Mouse (Mus musculus): ENCODE measurements around the gene Zfyve28. TPM values are rescaled to one million over a fixed set of nuclear protein-coding genes. Genes with fewer than 3 reads are reported as not detected.

Zfyve28 gene
- polyA plus RNA-seq, 1 experiment from 2014 or later = 0.21 TPM

DNA sequence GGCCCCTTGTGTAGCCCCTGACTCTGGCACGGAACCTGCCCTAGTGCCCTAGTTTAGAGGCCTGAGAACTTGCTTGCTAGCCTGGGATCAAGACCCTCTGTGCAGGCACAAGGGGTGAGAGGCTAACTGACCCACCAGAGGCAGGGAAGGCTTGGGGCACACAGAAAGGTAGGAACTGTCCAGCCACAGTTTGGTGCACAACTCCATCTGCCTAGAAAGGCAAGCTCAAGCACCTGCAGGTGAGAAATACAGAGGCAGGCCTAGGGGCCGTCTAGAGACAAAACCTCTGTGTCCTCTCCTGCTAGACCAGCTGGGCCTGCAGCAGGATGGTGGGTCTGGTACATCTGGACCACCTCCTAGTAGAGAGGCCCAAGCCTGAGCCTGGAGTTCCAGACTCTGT, 114.2 kb downstream of the Zfyve28 start:
- Histone ChIP-seq H3K9ac (no peak overlapping the region), H3K4me3 (ENCODE audit: low read depth, low read length) (no peak overlapping the region), H3K9me3 (ENCODE audit: low read depth, low read length) (no peaks in the 10 kb centered on the region), H3K4me2 (no peak overlapping the region), H3K4me1 (ENCODE audit: insufficient read depth) (0 out of 2 replicates have a peak, but pooled peaks cover 5% of the 10 kb centered on the region), H3K27ac (ENCODE audit: low read depth) (no peak overlapping the region), H3K27me3 (ENCODE audit: insufficient read depth, low read length) (no peaks in the 10 kb centered on the region), H3K36me3 (ENCODE audit: insufficient read depth) (peaks cover 56% of the 10 kb centered on the region)
- 78% methylated on average over 2 of the region's 2 CpGs for WGBS
- no peak for DNase-seq
- no peak for TF ChIP-seq CTCF (IDR thresholded peaks at IDR 0.05; ENCODE audit: low read depth)
- ATAC-seq (ENCODE audit: insufficient read depth) = no peak

DNA sequence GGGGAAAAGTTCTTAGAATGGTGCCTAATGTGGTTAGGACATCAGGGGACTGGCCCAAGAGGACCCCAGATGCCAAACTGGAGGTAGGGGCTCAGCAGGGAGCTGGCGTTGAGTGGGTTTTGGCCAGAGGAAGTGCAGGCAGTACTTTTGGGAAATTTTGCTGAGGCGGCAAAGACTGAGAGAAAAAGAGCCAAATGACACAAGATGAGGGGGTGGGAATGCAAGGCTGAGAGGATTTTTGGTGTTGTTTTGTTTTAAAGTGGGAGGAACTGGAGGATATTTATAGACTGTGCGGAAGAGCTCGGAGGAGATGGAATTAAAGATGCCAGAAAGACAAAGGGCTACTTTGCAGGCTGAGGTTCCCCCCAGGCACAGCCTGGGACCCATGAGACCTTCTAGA, 117.5 kb downstream of the Zfyve28 start:
- H3K9ac ChIP-seq = no peak overlapping the region
- ATAC-seq (ENCODE audit: insufficient read depth) (no peak), DNase-seq (peak; percentile 50)

DNA sequence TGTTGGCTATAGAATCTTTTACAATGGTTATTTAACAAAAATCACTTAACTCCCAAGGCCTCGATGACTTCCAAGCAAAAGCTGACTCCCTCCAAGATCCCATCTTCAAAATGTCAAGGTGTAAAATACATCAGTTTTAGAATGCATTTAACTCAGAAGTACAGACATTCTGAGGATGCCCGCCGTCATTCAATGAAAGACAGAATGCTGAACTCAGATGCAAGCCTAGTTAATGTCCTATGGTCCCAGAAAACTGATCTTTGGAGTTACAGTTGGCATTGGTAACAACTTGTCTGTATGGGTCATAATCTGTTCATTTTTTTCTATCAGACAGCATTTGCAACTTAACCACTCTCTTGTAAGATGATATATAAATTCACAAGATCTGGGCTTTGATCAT, 118.3 kb downstream of the Zfyve28 start:
- peak overlapping the region; percentile 73 for H3K4me2 ChIP-seq
- peaks cover 12% of the 10 kb centered on the region; the same call in 1 of the 2 replicates for H3K4me1 ChIP-seq (ENCODE audit: insufficient read depth)
- no peaks in the 10 kb centered on the region for H3K9me3 ChIP-seq (ENCODE audit: low read depth, low read length)
- whole genome bisulfite sequencing = 84% methylated on average over 3 of the region's 3 CpGs
- DNase-seq = no peak
- TF ChIP-seq CTCF (IDR thresholded peaks at IDR 0.05; ENCODE audit: low read depth) = no peak
- peak overlapping the region; percentile 44 for H3K9ac ChIP-seq
- H3K4me3 ChIP-seq (ENCODE audit: low read depth, low read length) = peak overlapping the region; percentile 81
- ATAC-seq (ENCODE audit: insufficient read depth) = no peak
- no peaks in the 10 kb centered on the region for H3K27me3 ChIP-seq (ENCODE audit: insufficient read depth, low read length)
- H3K27ac ChIP-seq (ENCODE audit: low read depth) = peak overlapping the region; percentile 90
- peaks cover 23% of the 10 kb centered on the region for H3K36me3 ChIP-seq (ENCODE audit: insufficient read depth)

More for the DNA sequence above, 117.5 kb downstream of the Zfyve28 start:
- no peaks in the 10 kb centered on the region for H3K9me3 ChIP-seq (ENCODE audit: low read depth, low read length)
- H3K4me3 ChIP-seq (ENCODE audit: low read depth, low read length) = no peak overlapping the region
- peaks cover 30% of the 10 kb centered on the region for H3K36me3 ChIP-seq (ENCODE audit: insufficient read depth)
- H3K4me2 ChIP-seq = no peak overlapping the region
- H3K27ac ChIP-seq (ENCODE audit: low read depth) = peak overlapping the region; percentile 70; the same call in 1 of the 2 replicates
- peaks cover 12% of the 10 kb centered on the region; the same call in 1 of the 2 replicates for H3K4me1 ChIP-seq (ENCODE audit: insufficient read depth)
- no peaks in the 10 kb centered on the region for H3K27me3 ChIP-seq (ENCODE audit: insufficient read depth, low read length)
- WGBS = 65% methylated on average over 4 of the region's 4 CpGs
- TF ChIP-seq CTCF (IDR thresholded peaks at IDR 0.05; ENCODE audit: low read depth) = no peak

GRCm38 (mm10) chr5:34168950-34169891, 119.0 kb downstream of the Zfyve28 start, which contains the start of the genes Poln and Haus3:
Gene Poln (minus strand): TSS chr5:34169448.
Gene Haus3 (minus strand): TSS chr5:34169527.
- H3K4me2 ChIP-seq = peak within 1 kb of the TSS; percentile 73
- H3K4me1 ChIP-seq (ENCODE audit: insufficient read depth) = peaks cover 12% of the 10 kb centered on the region; the same call in 1 of the 2 replicates
- TF ChIP-seq CTCF (IDR thresholded peaks at IDR 0.05; ENCODE audit: low read depth) = peak; percentile 50
- peak within 1 kb of the TSS; percentile 94 for H3K9ac ChIP-seq
- H3K27me3 ChIP-seq (ENCODE audit: insufficient read depth, low read length) = no peaks in the 10 kb centered on the region
- peak within 1 kb of the TSS; percentile 90 for H3K27ac ChIP-seq (ENCODE audit: low read depth)
- peak; percentile 99 for ATAC-seq (ENCODE audit: insufficient read depth)
- H3K9me3 ChIP-seq (ENCODE audit: low read depth, low read length) = no peaks in the 10 kb centered on the region
- H3K36me3 ChIP-seq (ENCODE audit: insufficient read depth) = peaks cover 23% of the 10 kb centered on the region
- peak within 1 kb of the TSS; percentile 81 for H3K4me3 ChIP-seq (ENCODE audit: low read depth, low read length)
- WGBS = under 1% methylated on average over 56 of the region's 57 CpGs
- peak; percentile 99 for DNase-seq

- Histone ChIP-seq H3K4me3 (ENCODE audit: low read depth, low read length) (peak overlapping the region; percentile 81), H3K4me2 (peak overlapping the region; percentile 53), H3K9ac (peak overlapping the region; percentile 26; the same call in 1 of the 2 replicates), H3K27me3 (ENCODE audit: insufficient read depth, low read length) (no peaks in the 10 kb centered on the region), H3K4me1 (ENCODE audit: insufficient read depth) (peaks cover 12% of the 10 kb centered on the region; the same call in 1 of the 2 replicates), H3K27ac (ENCODE audit: low read depth) (no peak overlapping the region), H3K9me3 (ENCODE audit: low read depth, low read length) (no peaks in the 10 kb centered on the region), H3K36me3 (ENCODE audit: insufficient read depth) (peaks cover 15% of the 10 kb centered on the region)
- TF ChIP-seq CTCF (IDR thresholded peaks at IDR 0.05; ENCODE audit: low read depth) = no peak
- ATAC-seq (ENCODE audit: insufficient read depth) = no peak
- 83% methylated on average over 4 of the region's 4 CpGs for WGBS
- DNase-seq = no peak
Measured at GRCm38 (mm10) chr5:34167857-34168256, 120.4 kb downstream of the Zfyve28 start.

GRCm38 (mm10) chr5:34165793-34166192, 122.5 kb downstream of the Zfyve28 start:
- no peak for ATAC-seq (ENCODE audit: insufficient read depth)
- Histone ChIP-seq H3K4me3 (ENCODE audit: low read depth, low read length) (no peak overlapping the region), H3K4me2 (peak overlapping the region; percentile 19), H3K9me3 (ENCODE audit: low read depth, low read length) (no peaks in the 10 kb centered on the region), H3K9ac (no peak overlapping the region), H3K27ac (ENCODE audit: low read depth) (no peak overlapping the region), H3K4me1 (ENCODE audit: insufficient read depth) (peaks cover 12% of the 10 kb centered on the region; the same call in 1 of the 2 replicates), H3K27me3 (ENCODE audit: insufficient read depth, low read length) (no peaks in the 10 kb centered on the region), H3K36me3 (ENCODE audit: insufficient read depth) (peaks cover 24% of the 10 kb centered on the region)
- DNase-seq = no peak
- WGBS = 55% methylated on average over 4 of the region's 4 CpGs
- TF ChIP-seq CTCF (IDR thresholded peaks at IDR 0.05; ENCODE audit: low read depth) = no peak

DNA sequence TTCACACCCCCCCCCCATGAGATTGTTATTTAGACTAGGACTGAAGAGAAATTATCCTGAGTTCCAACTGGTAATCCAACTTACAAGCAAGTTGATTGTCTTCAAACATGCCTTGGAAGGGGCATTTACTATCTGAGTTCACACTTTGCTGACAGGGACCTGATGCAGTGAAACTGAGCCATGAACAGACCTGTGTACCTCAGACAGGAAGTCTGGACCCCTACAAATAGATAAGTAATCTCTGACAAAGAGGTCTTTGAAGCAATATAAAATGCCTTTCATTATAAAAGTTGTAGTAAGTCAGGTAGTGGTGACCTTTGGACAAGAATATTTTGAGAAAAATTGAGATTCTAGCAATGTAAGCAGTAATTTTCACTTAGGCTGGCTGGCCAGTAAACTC, 139.8 kb downstream of the Zfyve28 start:
- Histone ChIP-seq H3K4me3 (ENCODE audit: low read depth, low read length) (no peak overlapping the region), H3K9ac (no peak overlapping the region), H3K27me3 (ENCODE audit: insufficient read depth, low read length) (no peaks in the 10 kb centered on the region), H3K4me1 (ENCODE audit: insufficient read depth) (no peaks in the 10 kb centered on the region), H3K9me3 (ENCODE audit: low read depth, low read length) (no peaks in the 10 kb centered on the region), H3K36me3 (ENCODE audit: insufficient read depth) (peaks cover 5% of the 10 kb centered on the region), H3K4me2 (no peak overlapping the region), H3K27ac (ENCODE audit: low read depth) (no peak overlapping the region)
- DNase-seq (no peak), ATAC-seq (ENCODE audit: insufficient read depth) (no peak)
- TF ChIP-seq CTCF (IDR thresholded peaks at IDR 0.05; ENCODE audit: low read depth) = no peak
